Mouse (Mus musculus): ENCODE data around the gene Zfp810.

GRCm38 (mm10) chr9:22353901-22354300, 46.5 kb upstream of the Zfp810 start:
- TF ChIP-seq POLR2A (IDR thresholded peaks at IDR 0.05; ENCODE audit: extremely low read depth, insufficient read depth, low read length) (no peak), CTCF (IDR thresholded peaks at IDR 0.05; ENCODE audit: extremely low read depth, insufficient read depth, low read length) (no peak)
